Mouse (Mus musculus): ENCODE results near the gene Bcr. TPM values are rescaled to one million over a fixed set of nuclear protein-coding genes. Genes with fewer than 3 reads are reported as not detected.
"Not testable (repeated sequence)": the region's sequence is repeated elsewhere in the genome, so short reads cannot be mapped to it uniquely, and the experiment has no call there.

Bcr gene
- total and polyA plus RNA-seq, 2 experiments from 2014 or later = 10.1 to 61.4 TPM

GRCm38 (mm10) chr10:75028743-75029142 is 31.6 kb upstream of the Bcr start:
- no peak for DNase-seq (ENCODE audit: low spot score)
- Histone ChIP-seq H3K27ac (no peak overlapping the region), H3K27me3 (ENCODE audit: insufficient read depth, low read length) (no peaks in the 10 kb centered on the region), H3K9me3 (ENCODE audit: low read length) (no peaks in the 10 kb centered on the region), H3K4me3 (ENCODE audit: low read length) (no peak overlapping the region), H3K4me1 (ENCODE audit: insufficient read depth, low read length) (peaks cover 12% of the 10 kb centered on the region), H3K9ac (replicated peaks; ENCODE audit: low read length) (no peak overlapping the region), H3K4me2 (ENCODE audit: low read depth, low read length) (no peak overlapping the region), H3K36me3 (ENCODE audit: insufficient read depth, low read length) (no peaks in the 10 kb centered on the region)
- TF ChIP-seq CTCF (IDR thresholded peaks at IDR 0.05; ENCODE audit: low read depth) = no peak
- no peak for ATAC-seq
- 90% methylated on average over 8 of the region's 8 CpGs for WGBS

GRCm38 (mm10) chr10:75029677-75030076 is 30.7 kb upstream of the Bcr start:
- no peaks in the 10 kb centered on the region for H3K9me3 ChIP-seq (ENCODE audit: low read length)
- H3K27me3 ChIP-seq (ENCODE audit: insufficient read depth, low read length) = no peaks in the 10 kb centered on the region
- no peak for ATAC-seq
- no peak overlapping the region for H3K27ac ChIP-seq
- TF ChIP-seq CTCF (IDR thresholded peaks at IDR 0.05; ENCODE audit: low read depth) = no peak
- 94% methylated on average over 3 of the region's 3 CpGs for WGBS
- no peaks in the 10 kb centered on the region for H3K36me3 ChIP-seq (ENCODE audit: insufficient read depth, low read length)
- no peak overlapping the region for H3K4me3 ChIP-seq (ENCODE audit: low read length)
- DNase-seq (ENCODE audit: low spot score) = no peak
- no peak overlapping the region for H3K9ac ChIP-seq (replicated peaks; ENCODE audit: low read length)
- peaks cover 12% of the 10 kb centered on the region for H3K4me1 ChIP-seq (ENCODE audit: insufficient read depth, low read length)
- no peak overlapping the region for H3K4me2 ChIP-seq (ENCODE audit: low read depth, low read length)

- Histone ChIP-seq H3K4me3 (ENCODE audit: low read length) (no peak overlapping the region), H3K27me3 (ENCODE audit: insufficient read depth, low read length) (no peaks in the 10 kb centered on the region), H3K27ac (no peak overlapping the region), H3K9ac (replicated peaks; ENCODE audit: low read length) (no peak overlapping the region), H3K4me1 (ENCODE audit: insufficient read depth, low read length) (peaks cover 12% of the 10 kb centered on the region), H3K36me3 (ENCODE audit: insufficient read depth, low read length) (no peaks in the 10 kb centered on the region), H3K4me2 (ENCODE audit: low read depth, low read length) (no peak overlapping the region), H3K9me3 (ENCODE audit: low read length) (no peaks in the 10 kb centered on the region)
- 86% methylated on average over 3 of the region's 3 CpGs for WGBS
- ATAC-seq = no peak
- no peak for DNase-seq (ENCODE audit: low spot score)
- no peak for TF ChIP-seq CTCF (IDR thresholded peaks at IDR 0.05; ENCODE audit: low read depth)
These were observed 30.2 kb upstream of the Bcr start for GRCm38 (mm10) chr10:75030234-75030633.

GRCm38 (mm10) chr10:75031345-75032114 is 28.9 kb upstream of the Bcr start:
- DNase-seq (ENCODE audit: low spot score) (no peak), ATAC-seq (no peak)
- WGBS = 56% methylated on average over 5 of the region's 5 CpGs
- Histone ChIP-seq H3K9ac (replicated peaks; ENCODE audit: low read length) (no peak overlapping the region), H3K36me3 (ENCODE audit: insufficient read depth, low read length) (no peaks in the 10 kb centered on the region), H3K27me3 (ENCODE audit: insufficient read depth, low read length) (no peaks in the 10 kb centered on the region), H3K4me3 (ENCODE audit: low read length) (no peak overlapping the region), H3K27ac (0 out of 2 replicates have a peak overlapping the region, but pooled peaks have one; percentile 51), H3K9me3 (ENCODE audit: low read length) (no peaks in the 10 kb centered on the region), H3K4me2 (ENCODE audit: low read depth, low read length) (no peak overlapping the region), H3K4me1 (ENCODE audit: insufficient read depth, low read length) (peaks cover 12% of the 10 kb centered on the region)
- no peak for TF ChIP-seq CTCF (IDR thresholded peaks at IDR 0.05; ENCODE audit: low read depth)

- peak within 1 kb of the TSS; percentile 44 for H3K4me2 ChIP-seq (ENCODE audit: low read depth, low read length)
- no peak within 1 kb of the TSS for H3K4me3 ChIP-seq (ENCODE audit: low read length)
- H3K27ac ChIP-seq = peak within 1 kb of the TSS; percentile 51
- no peaks in the 10 kb centered on the region for H3K36me3 ChIP-seq (ENCODE audit: insufficient read depth, low read length)
- peak; percentile 96 for DNase-seq (ENCODE audit: low spot score)
- H3K9me3 ChIP-seq (ENCODE audit: low read length) = no peaks in the 10 kb centered on the region
- 13% methylated on average over 10 of the region's 10 CpGs for WGBS
- H3K27me3 ChIP-seq (ENCODE audit: insufficient read depth, low read length) = no peaks in the 10 kb centered on the region
- H3K9ac ChIP-seq (replicated peaks; ENCODE audit: low read length) = 0 out of 2 replicates have a peak within 1 kb of the TSS, but pooled peaks have one; percentile 17
- no peak for TF ChIP-seq CTCF (IDR thresholded peaks at IDR 0.05; ENCODE audit: low read depth)
- peak; percentile 50 for ATAC-seq
- H3K4me1 ChIP-seq (ENCODE audit: insufficient read depth, low read length) = peaks cover 12% of the 10 kb centered on the region
These were observed 28.0 kb upstream of the Bcr start, which contains the start of gene Rsph14 for GRCm38 (mm10) chr10:75032395-75032794. Gene Rsph14 (minus strand): TSS chr10:75032586.

- H3K27ac ChIP-seq = peak within 1 kb of the TSS; percentile 82
- ATAC-seq = peak; percentile 95
- H3K9me3 ChIP-seq (ENCODE audit: low read length) = no peaks in the 10 kb centered on the region
- peaks cover 12% of the 10 kb centered on the region for H3K4me1 ChIP-seq (ENCODE audit: insufficient read depth, low read length)
- peak; percentile 99 for DNase-seq (ENCODE audit: low spot score)
- no peak for TF ChIP-seq CTCF (IDR thresholded peaks at IDR 0.05; ENCODE audit: low read depth)
- H3K4me3 ChIP-seq (ENCODE audit: low read length) = peak within 1 kb of the TSS; percentile 42
- no peaks in the 10 kb centered on the region for H3K36me3 ChIP-seq (ENCODE audit: insufficient read depth, low read length)
- H3K9ac ChIP-seq (replicated peaks; ENCODE audit: low read length) = peak within 1 kb of the TSS; percentile 69
- H3K27me3 ChIP-seq (ENCODE audit: insufficient read depth, low read length) = no peaks in the 10 kb centered on the region
- H3K4me2 ChIP-seq (ENCODE audit: low read depth, low read length) = peak within 1 kb of the TSS; percentile 62
- WGBS = under 1% methylated on average over 36 of the region's 36 CpGs
These were observed 23.5 kb upstream of the Bcr start, which contains the start of gene Rab36 for GRCm38 (mm10) chr10:75036883-75037379. Gene Rab36 (plus strand): TSS chr10:75037058.

DNA sequence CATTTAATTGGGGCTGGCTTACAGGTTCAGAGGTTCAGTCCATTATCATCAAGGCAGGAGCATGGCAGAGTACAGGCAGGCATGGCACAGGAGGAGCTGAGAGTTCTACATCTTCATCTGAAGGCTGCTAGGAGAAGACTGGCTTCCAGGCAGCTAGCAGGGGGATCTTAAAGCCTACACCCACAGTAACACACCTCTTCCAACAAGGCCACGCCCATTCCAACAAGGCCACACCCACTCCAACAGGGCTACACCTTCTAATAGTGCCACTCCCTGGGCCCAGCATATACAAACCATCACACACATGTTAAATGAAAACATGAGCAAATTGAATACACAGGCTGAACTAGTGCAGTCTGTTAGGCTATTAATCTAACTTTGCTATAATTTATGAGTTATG is 18.3 kb upstream of the Bcr start:
- H3K4me1 ChIP-seq (ENCODE audit: insufficient read depth, low read length); H3K4me3 ChIP-seq (ENCODE audit: low read length); DNase-seq (ENCODE audit: low spot score); H3K9ac ChIP-seq (replicated peaks; ENCODE audit: low read length); H3K36me3 ChIP-seq (ENCODE audit: insufficient read depth, low read length); H3K4me2 ChIP-seq (ENCODE audit: low read depth, low read length); H3K27ac ChIP-seq; H3K27me3 ChIP-seq (ENCODE audit: insufficient read depth, low read length); H3K9me3 ChIP-seq (ENCODE audit: low read length); ATAC-seq: not testable (repeated sequence)
- WGBS = 9% methylated on average over 1 of the region's 1 CpGs

Measured in hindbrain, postnatal 0 days (tissue).